Mouse (Mus musculus) central nervous system, embryonic 18 days (tissue): ENCODE results near the gene Gm21394. TPM values are rescaled to one million over a fixed set of nuclear protein-coding genes. Genes with fewer than 3 reads are reported as not detected.

Source experiments
- polyA plus RNA-seq: library from polyadenylated mRNA; depleted of rRNA; stranded (reverse); fragments of >200 nt; gene quantifications from 2 replicates; pipeline ENCODE4 v1.2.3, GENCODE M21; 2012; rRNA removed

Gene Gm21394
- not detected in 2 replicates for polyA plus RNA-seq

GRCm38 (mm10) chrY:84564807-84565206 is at the start of gene Gm21394:
Gm21394 (minus strand) TSS chrY:84564907.

Other genes with a start within 250 kb of the Gm21394 start
- not detected in 2 replicates for gene Gm21409, start 181.8 kb upstream of the Gm21394 start, polyA plus RNA-seq